Mouse (Mus musculus) cerebellum, adult 8-10 months (tissue): ENCODE data around the gene Nhej1.
A peak's percentile ranks its signal among the peaks of the same experiment; 100 is the strongest.

Experiments used
- DNase-seq: peaks from one replicate; pipeline ENCODE4 v3.0.0; 2022

Gene Nhej1

DNA sequence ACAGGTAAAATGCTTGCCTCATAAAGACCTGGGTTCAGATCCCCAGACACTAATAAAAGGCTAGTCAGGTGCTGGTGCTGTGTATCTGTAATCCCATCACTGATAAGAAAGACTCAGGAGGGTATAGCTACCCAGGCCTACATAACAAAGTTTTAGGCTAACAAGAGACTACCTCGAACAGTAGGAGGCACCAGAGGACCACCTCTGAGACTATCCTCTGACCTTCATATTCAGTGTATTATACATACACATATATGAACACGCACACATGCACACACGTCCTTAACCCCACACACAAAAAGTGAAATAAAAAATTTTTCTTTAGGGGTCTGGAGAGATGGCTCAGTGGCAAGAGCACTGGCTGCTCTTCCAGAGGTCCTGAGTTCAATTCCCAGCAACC lies 2.8 kb downstream of the Nhej1 start:
- no peak for DNase-seq

- DNase-seq, result peak; percentile 18
These were observed 72.9 kb downstream of the Nhej1 start for GRCm38 (mm10) chr1:75052091-75052490.

GRCm38 (mm10) chr1:75051428-75051827 lies 73.6 kb downstream of the Nhej1 start:
- DNase-seq, result no peak

- DNase-seq, result no peak
These were observed 76.4 kb downstream of the Nhej1 start for GRCm38 (mm10) chr1:75048571-75048970.

DNA sequence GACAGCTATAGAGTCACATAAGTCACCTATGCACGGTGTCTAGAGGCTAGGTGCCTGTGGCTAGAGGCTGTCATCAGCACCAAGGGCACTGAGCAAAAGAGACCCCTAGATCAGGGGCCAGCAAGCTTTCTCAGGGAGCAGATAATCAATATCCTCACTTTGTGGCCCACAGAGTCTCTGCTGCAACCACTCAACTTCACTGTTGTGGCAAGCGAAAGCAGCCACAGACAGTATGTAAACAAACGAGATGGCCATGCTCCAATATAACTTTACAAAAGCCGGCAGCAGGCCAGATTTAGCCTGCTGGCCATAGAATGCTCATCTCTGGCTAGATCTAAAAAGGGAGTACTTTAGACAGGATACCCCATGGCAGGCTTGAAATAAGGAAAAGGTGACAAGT lies 77.0 kb downstream of the Nhej1 start:
- DNase-seq, result no peak

GRCm38 (mm10) chr1:75040429-75040828 lies 84.6 kb downstream of the Nhej1 start:
- DNase-seq, result no peak

- no peak for DNase-seq
These were observed 93.0 kb downstream of the Nhej1 start for GRCm38 (mm10) chr1:75032041-75032440.

- no peak for DNase-seq
These were observed 97.8 kb downstream of the Nhej1 start for GRCm38 (mm10) chr1:75027061-75027779.

DNA sequence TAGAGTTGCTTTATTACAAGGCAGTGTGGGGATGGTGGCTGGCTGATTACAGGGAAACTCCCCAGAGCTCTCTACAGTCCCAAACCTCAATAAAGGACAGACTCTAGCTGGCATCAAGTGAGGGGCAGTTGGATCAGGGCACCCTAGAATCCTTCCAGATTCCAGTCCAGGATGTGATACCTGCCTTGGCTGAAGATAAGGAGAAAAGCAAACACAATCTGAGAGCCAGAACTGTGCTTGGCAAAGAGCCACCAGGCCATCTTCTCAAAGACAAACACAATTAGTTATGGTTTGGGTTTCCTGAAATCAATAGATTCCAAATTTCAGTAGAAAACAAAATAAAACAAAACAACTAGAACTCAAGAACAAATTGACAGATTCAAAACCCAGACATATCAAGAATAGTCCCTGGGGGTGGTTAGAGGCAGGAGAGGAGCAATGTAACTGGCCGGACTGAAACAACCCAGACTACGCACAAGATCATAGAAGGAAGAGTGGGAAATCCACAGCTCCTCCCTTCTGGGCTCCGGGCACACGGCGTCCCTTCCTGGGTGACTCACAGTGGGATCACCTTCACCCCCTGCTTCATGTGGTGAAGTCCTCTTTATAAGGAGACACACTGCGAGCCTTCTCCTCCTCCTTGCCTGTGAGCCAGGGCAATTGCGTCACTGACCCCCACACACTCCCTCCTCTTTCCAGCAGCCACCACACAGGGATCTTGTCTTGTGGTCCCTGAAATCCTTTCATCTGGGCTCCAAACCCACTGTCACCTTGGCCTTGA lies 100.4 kb downstream of the Nhej1 start:
- DNase-seq, result no peak

- DNase-seq, result no peak
These were observed 102.8 kb downstream of the Nhej1 start for GRCm38 (mm10) chr1:75022216-75022615.

DNA sequence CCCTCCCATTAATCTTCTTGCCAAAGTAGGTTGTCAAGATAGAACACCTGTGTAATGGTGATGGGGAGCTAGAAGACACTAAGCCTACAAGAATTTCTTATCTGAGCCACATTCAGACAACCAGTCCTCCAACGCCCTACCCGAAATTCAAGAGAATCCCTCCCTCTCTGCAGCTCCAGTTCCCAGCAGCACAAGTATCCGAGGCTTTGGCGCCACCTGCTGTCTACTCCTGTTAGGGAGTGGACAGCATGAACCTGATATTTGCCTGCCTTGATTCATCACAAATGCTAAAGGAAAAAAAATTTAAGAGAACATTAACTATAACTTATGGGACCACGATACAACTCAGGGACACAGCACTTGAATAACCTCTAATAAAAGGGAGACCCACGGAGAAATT lies 108.2 kb downstream of the Nhej1 start:
- peak; percentile 75 for DNase-seq

DNA sequence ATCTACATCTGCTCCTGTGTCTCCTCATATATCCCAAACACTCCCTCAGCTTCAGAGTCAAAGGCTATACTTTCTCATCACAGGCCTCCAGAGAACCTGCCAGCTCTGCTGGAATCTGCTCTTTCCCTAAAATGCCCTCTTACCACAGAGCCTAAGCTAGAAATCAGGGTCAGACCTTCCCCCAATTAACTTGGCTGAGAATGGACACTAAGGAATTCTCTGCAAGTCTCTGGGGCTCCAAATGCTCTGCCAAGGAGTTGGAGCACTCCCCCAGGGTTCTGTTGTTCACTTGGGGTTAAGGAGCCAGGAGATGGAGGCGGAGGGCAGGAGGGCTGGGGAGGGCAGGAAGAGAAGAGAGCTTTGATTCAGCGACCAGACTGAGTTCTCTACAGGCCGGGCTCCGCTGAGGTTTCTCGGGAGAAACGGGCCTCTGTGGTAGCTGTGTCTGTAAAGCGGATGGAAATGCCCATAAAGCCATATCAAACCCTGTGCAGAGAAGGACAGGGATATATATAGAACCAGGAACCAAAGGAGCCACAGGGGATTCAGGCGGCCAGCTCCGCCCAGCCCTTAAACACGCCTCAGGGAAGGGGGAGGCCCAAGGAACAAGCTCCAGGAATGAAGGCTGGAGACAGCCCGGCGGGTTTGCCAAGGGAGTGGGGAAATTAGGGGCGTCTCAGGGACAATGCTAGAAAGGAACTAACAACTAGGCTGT lies 109.3 kb downstream of the Nhej1 start:
- DNase-seq, result no peak

DNA sequence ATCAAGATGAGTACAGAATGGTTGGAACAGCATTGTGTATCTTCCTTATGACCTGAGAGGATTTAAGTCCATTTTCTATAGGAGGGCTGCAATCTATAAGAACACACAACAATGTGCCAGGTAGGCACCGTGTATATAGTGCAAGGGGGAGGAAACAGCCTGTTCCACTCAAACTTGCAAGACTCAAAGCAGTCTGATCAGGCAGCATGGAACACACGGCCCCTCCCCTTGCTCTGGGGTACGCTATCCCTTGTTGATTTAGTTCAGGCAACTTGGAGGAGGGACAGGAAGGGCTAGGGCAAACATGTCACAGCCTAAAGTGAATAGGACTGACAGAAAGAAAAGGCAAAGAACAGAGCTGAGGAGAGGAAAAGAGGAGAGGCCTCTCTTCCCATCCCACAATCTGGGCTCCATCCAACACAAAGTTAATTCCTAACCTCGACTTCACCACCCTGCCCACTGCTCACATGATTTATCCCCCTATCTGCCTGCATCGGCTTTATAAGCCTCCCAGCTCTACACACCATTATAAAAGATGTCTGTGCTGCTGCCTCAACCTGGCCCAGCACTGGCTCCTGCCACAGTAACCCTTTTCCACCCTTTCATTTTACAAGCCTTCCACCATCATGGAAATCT lies 110.7 kb downstream of the Nhej1 start:
- DNase-seq, result no peak

DNA sequence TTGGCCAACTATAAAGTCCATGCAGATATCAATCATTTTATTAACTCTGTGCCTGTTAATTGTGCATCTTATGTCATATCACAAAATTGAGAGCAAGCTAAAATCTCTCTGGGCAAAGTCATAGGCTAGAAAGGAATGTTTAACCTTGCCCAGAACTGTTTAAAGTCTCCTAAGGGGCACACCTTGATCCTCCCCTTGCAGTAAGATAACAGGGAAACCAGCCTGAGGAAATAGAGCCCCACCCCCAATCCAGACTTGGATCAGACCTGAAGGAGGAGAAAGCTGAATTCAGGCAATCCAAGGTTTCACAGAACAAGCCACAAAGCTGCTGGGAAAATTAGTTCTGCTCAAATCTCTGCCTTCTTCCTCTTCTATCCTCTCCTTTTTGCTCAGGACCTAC lies 114.2 kb downstream of the Nhej1 start:
- DNase-seq, result no peak

DNA sequence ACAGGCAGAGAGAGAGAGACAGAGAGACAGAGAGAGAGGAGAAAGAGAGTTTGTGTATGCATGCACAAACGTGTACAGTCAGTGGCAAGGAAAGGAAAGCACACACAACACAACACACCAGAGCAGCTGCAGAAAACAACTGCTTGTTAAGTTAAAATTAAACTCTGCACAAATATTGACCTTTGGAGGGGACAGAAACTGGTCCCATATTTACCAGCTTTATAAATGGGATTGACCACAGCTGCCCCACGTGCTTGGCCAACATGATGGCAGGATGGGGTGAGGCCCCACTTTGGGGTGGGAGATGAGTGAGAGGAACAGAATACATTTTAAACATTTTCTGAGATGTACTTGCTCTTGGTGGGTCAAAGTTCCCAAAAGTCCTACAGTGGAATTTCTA lies 114.8 kb downstream of the Nhej1 start:
- DNase-seq, result no peak

DNA sequence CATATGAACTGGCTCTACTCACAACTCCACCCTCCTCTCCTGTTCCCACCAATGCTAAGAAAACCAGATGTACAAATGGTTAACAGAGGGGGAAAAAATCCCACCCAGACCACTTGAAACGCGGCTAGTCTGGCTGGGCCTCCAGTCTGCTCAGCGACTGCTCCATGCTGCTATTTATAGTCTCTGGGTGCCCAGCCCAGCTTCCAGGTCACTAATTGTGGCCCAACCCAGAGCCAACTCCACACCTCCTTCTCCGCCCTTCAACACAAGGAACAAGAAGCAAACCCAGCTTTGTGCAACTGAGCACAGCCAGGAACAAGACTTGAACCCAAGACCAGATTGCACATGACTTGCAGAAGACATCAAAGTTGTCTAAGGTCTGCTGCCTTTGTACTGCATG lies 119.0 kb downstream of the Nhej1 start:
- DNase-seq, result no peak

- no peak for DNase-seq
These were observed 123.8 kb downstream of the Nhej1 start for GRCm38 (mm10) chr1:75001183-75001582.

- peak; percentile 41 for DNase-seq
These were observed 124.5 kb downstream of the Nhej1 start for GRCm38 (mm10) chr1:75000496-75000895.

GRCm38 (mm10) chr1:74999173-74999572 lies 125.8 kb downstream of the Nhej1 start:
- DNase-seq, result no peak

DNA sequence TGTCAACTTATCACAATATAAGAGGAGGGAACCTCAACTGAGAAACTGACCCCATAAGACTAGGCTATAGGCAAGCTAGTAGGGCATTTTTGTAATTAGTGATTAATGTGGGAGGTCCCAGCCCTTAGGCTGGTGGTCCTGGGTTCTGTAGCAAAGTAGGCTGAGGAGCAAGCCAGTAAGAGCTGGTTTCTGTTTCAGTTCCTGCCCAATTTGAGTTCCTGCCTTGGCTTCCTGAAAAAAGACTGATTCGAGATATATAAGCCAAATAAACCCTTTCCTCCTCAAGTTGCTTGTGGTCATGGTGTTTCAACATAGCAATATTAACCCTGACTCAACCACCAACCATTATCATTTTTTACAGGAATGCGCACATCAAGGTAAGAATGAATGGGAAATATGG lies 127.8 kb downstream of the Nhej1 start:
- DNase-seq, result no peak

GRCm38 (mm10) chr1:74977001-74977400 lies 148.0 kb downstream of the Nhej1 start:
- DNase-seq, result no peak

- DNase-seq, result no peak
These were observed 149.1 kb downstream of the Nhej1 start for GRCm38 (mm10) chr1:74975936-74976335.

- no peak for DNase-seq
These were observed 151.4 kb downstream of the Nhej1 start for GRCm38 (mm10) chr1:74973590-74973989.
